In the genomic region with DNA sequence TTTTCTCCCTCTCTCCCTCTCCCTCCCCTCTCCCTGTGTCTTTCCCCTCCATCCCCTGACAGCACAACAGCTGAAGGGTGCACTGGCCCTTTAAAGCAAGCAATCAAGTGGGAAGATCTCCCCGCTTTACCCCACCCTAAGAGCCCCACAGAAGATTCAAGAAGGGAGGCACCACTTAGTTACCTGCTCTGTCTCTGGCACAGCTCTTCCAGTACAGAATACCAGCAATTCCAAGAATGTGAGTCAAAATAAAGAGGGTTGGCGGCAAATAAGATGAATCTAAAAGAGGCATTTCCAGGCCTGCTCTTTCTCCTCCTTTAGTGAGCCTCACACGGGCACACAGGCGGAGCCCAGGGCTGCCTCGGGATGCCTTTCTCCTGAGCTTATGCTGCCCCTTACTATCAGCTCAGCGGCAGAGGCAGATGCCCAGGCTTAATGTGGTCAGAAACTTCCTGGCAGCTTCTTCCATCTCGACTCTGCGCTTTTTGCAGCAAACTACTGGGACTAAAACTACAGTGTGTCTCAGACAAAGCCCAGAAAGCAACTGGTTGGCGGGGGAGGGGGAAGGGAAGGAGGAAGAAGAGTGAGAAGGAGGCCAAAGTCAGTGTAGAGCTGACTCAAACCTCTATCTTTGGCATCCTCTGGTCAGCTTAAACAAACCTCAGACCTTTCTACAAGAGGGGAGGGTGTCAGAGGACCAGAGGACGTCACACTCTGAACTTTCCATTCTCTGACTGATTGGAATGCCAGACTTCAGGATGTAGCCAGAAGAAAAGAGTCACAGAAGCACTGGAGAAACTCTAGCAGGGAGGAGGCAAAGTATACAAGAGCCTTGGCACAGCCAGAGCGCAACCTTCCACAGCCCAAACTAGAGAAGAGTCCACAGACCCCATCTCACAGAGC, we compare ENCODE assay signal across 8 mouse cellular contexts.
A peak's percentile ranks its signal among the peaks of the same experiment; 100 is the strongest.
DNase-seq lines count a peak whose midpoint lies in the region; ATAC-seq and TF ChIP-seq lines count a peak whose summit lies in the region.

No protein-coding gene starts in this region.

- H3K9me3 ChIP-seq in stomach, embryonic 15.5 days = no peaks in the 10 kb centered on the region

- intact Hi-C loops in heart, postnatal 10 days (cut with DNase I) = no loop called here

- no peak for DNase-seq in testis, postnatal 14 days (ENCODE audit: low spot score)
- peak; percentile 67 to 73 for DNase-seq in heart, postnatal 10 days
- peak; percentile 34 to 49 for DNase-seq in kidney, postnatal 36 days
- no peak for DNase-seq in frontal cortex, postnatal 14 days (ENCODE audit: low spot score in 2 of 2)

- H3K9ac ChIP-seq in stomach, embryonic 15.5 days = no peak overlapping the region

- no peak for TF ChIP-seq POLR2A in testis, adult 2 months (IDR thresholded peaks at IDR 0.05; ENCODE audit: control insufficient read depth, low read depth, low read length)
- peak; percentile 32; the same call in 1 of the 2 replicates for TF ChIP-seq POLR2A in embryonic fibroblast, embryonic 13.5 days (IDR thresholded peaks at IDR 0.05; ENCODE audit: low read depth, low read length)

- no peaks in the 10 kb centered on the region for H3K27me3 ChIP-seq in testis, adult 2 months (ENCODE audit: control insufficient read depth, insufficient read depth, low read length)
- no peaks in the 10 kb centered on the region for H3K27me3 ChIP-seq in stomach, embryonic 15.5 days (replicated peaks)

- H3K4me2 ChIP-seq in stomach, embryonic 15.5 days = peak overlapping the region; percentile 50

- peak; percentile 61 for ATAC-seq in megakaryocyte progenitor cell, adult 5-6 weeks (replicated peaks; ENCODE audit: poor library complexity)
- peak; percentile 70; the same call in 1 of the 2 replicates for ATAC-seq in stomach, embryonic 15.5 days (ENCODE audit: insufficient read depth, low FRiP score, low read depth)

- H3K4me3 ChIP-seq in testis, adult 2 months (ENCODE audit: control insufficient read depth, low read depth, low read length) = no peak overlapping the region
- H3K4me3 ChIP-seq in embryonic fibroblast, embryonic 13.5 days (ENCODE audit: insufficient read depth, low read length) = peak overlapping the region; percentile 38
- H3K4me3 ChIP-seq in stomach, embryonic 15.5 days (replicated peaks) = peak overlapping the region; percentile 34

- H3K36me3 ChIP-seq in testis, adult 2 months (ENCODE audit: control insufficient read depth, insufficient read depth, low read length) = no peaks in the 10 kb centered on the region
- no peaks in the 10 kb centered on the region for H3K36me3 ChIP-seq in stomach, embryonic 15.5 days

- H3K4me1 ChIP-seq in testis, adult 2 months (ENCODE audit: control insufficient read depth, insufficient read depth, low read length) = peaks cover 6% of the 10 kb centered on the region
- H3K4me1 ChIP-seq in embryonic fibroblast, embryonic 13.5 days (ENCODE audit: control insufficient read depth, insufficient read depth, low read length) = peaks cover 7% of the 10 kb centered on the region; the same call in 1 of the 2 replicates
- H3K4me1 ChIP-seq in stomach, embryonic 15.5 days = 0 out of 2 replicates have a peak, but pooled peaks cover 15% of the 10 kb centered on the region

- 10% methylated on average over 11 of the region's 11 CpGs for WGBS in stomach, embryonic 15.5 days

- TF ChIP-seq CTCF in testis, adult 2 months (IDR thresholded peaks at IDR 0.05; ENCODE audit: control insufficient read depth, insufficient read depth, insufficient replicate concordance, low read depth, low read length) = no peak
- TF ChIP-seq CTCF in embryonic fibroblast, embryonic 13.5 days (IDR thresholded peaks at IDR 0.05; ENCODE audit: borderline replicate concordance, insufficient read depth, low read length) = no peak

- peak overlapping the region; percentile 64 for H3K27ac ChIP-seq in testis, adult 2 months (ENCODE audit: control insufficient read depth, insufficient read depth, low read depth, low read length)
- H3K27ac ChIP-seq in embryonic fibroblast, embryonic 13.5 days (ENCODE audit: insufficient read depth, low read length) = peak overlapping the region; percentile 95
- peak overlapping the region; percentile 93 for H3K27ac ChIP-seq in stomach, embryonic 15.5 days

Comparison
In these comparisons a context has a peak if more than half of its experiments do, and no peak if none do; other contexts are left out.
1. DNase-seq: peak in heart, postnatal 10 days (2 of 2) and kidney, postnatal 36 days (2 of 2); none in testis, postnatal 14 days (single experiment) and frontal cortex, postnatal 14 days (0 of 2).
2. Peak in every context shown above with its lines, with median percentiles within 50 percentile points of each other: H3K27ac ChIP-seq.